Mouse (Mus musculus) heart, adult 2 months (tissue): ENCODE measurements around the gene Ppp2r5a.

Experiments
- CTCF ChIP-seq: fragments of 200-600 bp; IDR thresholded peaks from 2 replicates; pipeline ENCODE4 v1.8.1; 2022; ENCODE audit warnings: antibody characterized with exemption, mild to moderate bottlenecking, moderate library complexity
- POLR2A ChIP-seq: fragments of 200-500 bp; IDR thresholded peaks from 2 replicates; pipeline ENCODE4 v1.6.1; 2011; ENCODE audit warnings: mild to moderate bottlenecking, low read depth, low read length, control low read depth; ENCODE audit not compliant: insufficient read depth

GRCm38 (mm10) chr1:191402506-191402905, 566 bp downstream of the Ppp2r5a start:
- TF ChIP-seq CTCF (no peak), POLR2A (no peak)
